Mouse (Mus musculus) liver, adult 2 months (tissue): ENCODE measurements around the gene Omt2a. TPM values are rescaled to one million over a fixed set of nuclear protein-coding genes. Genes with fewer than 3 reads are reported as not detected.

Experiments
- DNase-seq: peaks from one replicate; pipeline ENCODE4 v3.0.0-alpha.2; 2011; ENCODE audit warnings: low read depth, low spot score; ENCODE audit errors: extremely low read depth
- H3K27ac ChIP-seq: fragments of 200-500 bp; replicated peaks from 2 replicates; pipeline ENCODE4 v1.5.1; 2012; ENCODE audit warnings: low read depth, mild to moderate bottlenecking, control low read depth, inconsistent platforms, low read length; ENCODE audit not compliant: insufficient read depth
- H3K27me3 ChIP-seq: fragments of 200-500 bp; 2 replicates; pipeline ENCODE4 v1.6.1; 2012; ENCODE audit warnings: mild to moderate bottlenecking, moderate library complexity, low read length, inconsistent platforms; ENCODE audit not compliant: control insufficient read depth, insufficient read depth
- H3K36me3 ChIP-seq: fragments of 200-500 bp; 2 replicates; pipeline ENCODE4 v1.6.1; 2012; ENCODE audit warnings: low read length, inconsistent platforms; ENCODE audit not compliant: control insufficient read depth, insufficient read depth
- H3K4me1 ChIP-seq: fragments of 200-500 bp; 2 replicates; pipeline ENCODE4 v1.6.1; 2011; ENCODE audit warnings: low read length; ENCODE audit not compliant: control insufficient read depth, insufficient read depth
- H3K4me3 ChIP-seq: fragments of 200-500 bp; 2 replicates; pipeline ENCODE4 v1.5.1; 2011; ENCODE audit warnings: low read depth, mild to moderate bottlenecking, control low read depth, low read length, moderate library complexity; ENCODE audit not compliant: insufficient read depth
- H3K79me2 ChIP-seq: fragments of 200-500 bp; 2 replicates; pipeline ENCODE4 v1.6.1; 2012; ENCODE audit warnings: inconsistent platforms, mild to moderate bottlenecking, low read length, moderate library complexity; ENCODE audit not compliant: control insufficient read depth, insufficient read depth
- H3K9ac ChIP-seq: fragments of 200-500 bp; 2 replicates; pipeline ENCODE4 v1.6.1; 2012; ENCODE audit warnings: low read depth, mild to moderate bottlenecking, control low read depth, inconsistent platforms, low read length
- CTCF ChIP-seq: fragments of 200-500 bp; IDR thresholded peaks from 2 replicates; pipeline ENCODE4 v1.5.1; 2011; ENCODE audit warnings: low read depth, low read length, control low read depth
- POLR2A ChIP-seq: fragments of 200-500 bp; IDR thresholded peaks from 2 replicates; pipeline ENCODE4 v1.6.1; 2011; ENCODE audit warnings: low read length, control low read depth; ENCODE audit not compliant: insufficient read depth; ENCODE audit errors: extremely low read depth
- WGBS: fragments of 180-500 bp; shearing (Covaris S2); methylation state at CpG from one replicate; pipeline ENCODE4 v1.1.7; 2018; 5-methylcytosine and 5-hydroxymethylcytosine counted together
- polyA plus RNA-seq: library from polyadenylated mRNA; depleted of rRNA; stranded (reverse); fragments of >200 nt; gene quantifications from 2 replicates; pipeline ENCODE4 v1.2.3, GENCODE M21; 2012; rRNA removed
- total RNA-seq: library from RNA; depleted of rRNA; stranded (reverse); fragments of >200 nt; gene quantifications from 2 replicates; pipeline ENCODE4 v1.2.3, GENCODE M21; 2014; rRNA removed

Omt2a gene
- total RNA-seq (not detected in 2 replicates), polyA plus RNA-seq (not detected in 2 replicates)

DNA sequence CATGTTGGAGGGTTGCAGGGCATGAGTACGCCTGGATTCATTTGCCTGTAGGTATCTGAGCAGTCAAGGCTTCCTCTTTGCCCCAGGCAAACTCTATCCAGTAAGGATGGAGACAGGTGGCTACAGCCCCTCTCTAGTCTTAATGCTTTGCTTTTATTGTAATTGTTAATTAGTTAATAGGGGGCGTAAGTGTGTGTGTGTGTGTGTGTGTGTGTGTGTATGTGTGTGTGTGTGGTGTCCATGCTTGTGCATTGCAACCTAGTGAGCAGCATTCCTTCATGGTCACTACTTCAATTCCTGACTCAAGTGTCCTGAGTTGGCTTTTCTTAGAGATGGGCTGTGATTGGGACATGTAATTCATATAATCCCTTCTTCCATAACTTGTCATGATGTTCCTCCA is at the start of gene Omt2a:
Gene Omt2a (minus strand): TSS at position 101 of the 400 bp plus-strand sequence.
- no peaks in the 10 kb centered on the region for H3K36me3 ChIP-seq
- no peak for DNase-seq
- H3K27me3 ChIP-seq = no peaks in the 10 kb centered on the region
- H3K79me2 ChIP-seq = no peaks in the 10 kb centered on the region
- 81% methylated on average over 2 of the region's 2 CpGs for WGBS
- no peak within 1 kb of the TSS for H3K27ac ChIP-seq
- no peak for TF ChIP-seq POLR2A
- TF ChIP-seq CTCF = no peak
- H3K4me1 ChIP-seq = no peaks in the 10 kb centered on the region
- H3K4me3 ChIP-seq = no peak within 1 kb of the TSS
- H3K9ac ChIP-seq = no peak within 1 kb of the TSS

DNA sequence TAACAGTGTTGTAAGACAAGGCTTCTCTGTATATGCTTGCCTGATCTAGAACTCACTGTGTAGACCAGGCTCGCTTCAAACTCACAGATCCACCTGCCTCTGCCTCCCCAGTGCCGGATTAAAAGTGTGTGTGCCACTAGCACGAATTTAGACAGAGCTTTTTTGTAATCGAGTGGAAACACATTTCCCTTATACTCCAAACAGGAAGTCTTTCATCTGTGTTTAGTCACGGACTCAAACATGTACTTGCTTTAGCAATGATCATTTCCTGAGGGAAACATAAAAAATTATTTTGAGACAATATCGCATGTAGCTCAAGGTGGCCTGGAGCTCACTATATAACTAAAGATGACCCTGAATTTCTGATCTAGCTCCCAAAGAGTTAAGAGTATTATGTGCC is 48.8 kb upstream of the Omt2a start:
- 66% methylated on average over 6 of the region's 6 CpGs for WGBS
- no peak for TF ChIP-seq POLR2A
- TF ChIP-seq CTCF = no peak
- no peak overlapping the region for H3K9ac ChIP-seq

DNA sequence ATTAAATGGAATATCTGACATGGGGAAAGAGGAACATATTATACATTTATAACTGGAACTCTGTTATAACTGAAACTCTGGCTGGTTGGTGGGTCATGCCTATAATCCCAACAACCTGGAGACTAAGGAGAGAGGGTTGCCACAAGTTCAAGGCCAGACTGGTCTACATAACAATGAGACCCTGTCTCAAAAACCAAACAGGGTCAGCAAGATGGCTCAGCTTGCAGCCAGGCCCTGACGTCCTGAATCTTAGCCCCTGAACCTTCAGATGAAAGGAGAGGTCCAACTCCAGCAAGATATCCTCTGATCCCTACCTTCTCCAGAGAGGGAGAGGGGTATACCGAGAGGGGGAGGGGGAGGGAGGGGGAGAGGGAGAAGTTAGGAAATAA is 45.9 kb upstream of the Omt2a start:
- no peak for DNase-seq
- Histone ChIP-seq H3K27me3 (no peaks in the 10 kb centered on the region), H3K9ac (no peak overlapping the region), H3K79me2 (no peaks in the 10 kb centered on the region), H3K4me1 (no peaks in the 10 kb centered on the region), H3K27ac (no peak overlapping the region), H3K4me3 (no peak overlapping the region), H3K36me3 (no peaks in the 10 kb centered on the region)
- no peak for TF ChIP-seq CTCF
- no peak for TF ChIP-seq POLR2A
- 56% methylated on average over 2 of the region's 2 CpGs for WGBS

More for the DNA sequence above, 48.8 kb upstream of the Omt2a start:
- Histone ChIP-seq H3K4me1 (no peaks in the 10 kb centered on the region), H3K79me2 (no peaks in the 10 kb centered on the region), H3K27me3 (no peaks in the 10 kb centered on the region), H3K4me3 (no peak overlapping the region), H3K27ac (no peak overlapping the region), H3K36me3 (no peaks in the 10 kb centered on the region)
- DNase-seq = no peak

DNA sequence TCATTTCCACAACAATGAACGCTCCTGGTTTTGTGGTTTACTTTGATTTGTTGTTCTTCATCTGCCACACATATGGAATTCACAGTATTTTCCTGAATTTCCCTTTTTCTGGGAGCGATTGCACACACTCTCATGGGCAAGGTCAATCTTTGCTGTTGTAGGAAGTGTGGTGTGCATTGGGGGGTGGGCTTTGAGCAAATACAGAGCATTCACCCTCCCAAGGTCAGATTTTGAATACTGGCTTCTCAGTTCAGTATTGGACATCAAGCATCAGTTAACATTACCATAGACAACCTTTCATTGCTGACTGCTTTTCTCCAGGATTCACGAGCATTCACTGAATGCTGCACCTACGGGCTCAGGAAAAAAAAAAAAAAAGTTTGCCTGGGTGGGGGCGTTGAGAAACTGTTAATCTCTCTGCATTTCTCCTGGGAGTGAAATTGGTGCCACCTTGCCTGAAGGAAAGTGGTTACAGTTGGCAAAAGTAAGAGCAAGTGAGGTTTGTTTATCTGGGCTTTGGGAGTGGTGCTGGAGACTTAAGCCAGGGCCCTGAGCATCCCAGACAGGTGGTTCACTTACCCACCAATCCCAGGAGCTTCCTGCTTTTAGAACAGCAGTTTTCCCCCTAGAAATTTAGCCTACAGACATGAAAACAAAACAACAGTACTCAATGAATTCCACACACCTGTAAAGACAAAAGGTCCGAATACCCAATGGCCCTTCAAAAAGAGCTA is 45.3 kb upstream of the Omt2a start:
- Histone ChIP-seq H3K27ac (no peak overlapping the region), H3K79me2 (no peaks in the 10 kb centered on the region), H3K36me3 (no peaks in the 10 kb centered on the region), H3K4me3 (no peak overlapping the region), H3K4me1 (no peaks in the 10 kb centered on the region; the same call in 1 of the 2 replicates), H3K27me3 (no peaks in the 10 kb centered on the region), H3K9ac (no peak overlapping the region)
- WGBS = 89% methylated on average over 6 of the region's 6 CpGs
- TF ChIP-seq CTCF (no peak), POLR2A (no peak)
- DNase-seq = no peak

DNA sequence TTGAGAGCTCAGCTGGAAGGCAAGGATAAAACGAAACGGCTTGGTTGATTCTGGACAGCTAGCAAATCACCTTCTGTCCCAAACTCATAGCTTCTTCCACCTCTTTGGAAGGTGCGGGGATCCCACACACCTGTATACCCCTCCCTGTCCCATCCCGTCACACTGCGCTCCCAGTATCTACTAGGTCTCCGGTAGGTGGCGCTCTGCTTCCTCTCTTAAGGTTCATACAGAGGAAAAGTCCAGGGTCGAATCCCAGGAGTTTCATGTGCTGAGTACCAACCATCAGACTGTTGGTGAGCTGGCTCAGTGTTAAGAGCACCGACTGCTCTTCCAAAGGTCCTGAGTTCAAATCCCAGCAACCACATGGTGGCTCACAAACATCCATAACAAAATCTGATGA is 43.5 kb upstream of the Omt2a start:
- TF ChIP-seq POLR2A (no peak), CTCF (peak; percentile 81)
- Histone ChIP-seq H3K4me3 (no peak overlapping the region), H3K27ac (no peak overlapping the region), H3K79me2 (no peaks in the 10 kb centered on the region), H3K4me1 (peaks cover 4% of the 10 kb centered on the region; the same call in 1 of the 2 replicates), H3K9ac (no peak overlapping the region), H3K27me3 (no peaks in the 10 kb centered on the region), H3K36me3 (no peaks in the 10 kb centered on the region)
- peak; percentile 64 for DNase-seq
- 11% methylated on average over 9 of the region's 9 CpGs for WGBS

DNA sequence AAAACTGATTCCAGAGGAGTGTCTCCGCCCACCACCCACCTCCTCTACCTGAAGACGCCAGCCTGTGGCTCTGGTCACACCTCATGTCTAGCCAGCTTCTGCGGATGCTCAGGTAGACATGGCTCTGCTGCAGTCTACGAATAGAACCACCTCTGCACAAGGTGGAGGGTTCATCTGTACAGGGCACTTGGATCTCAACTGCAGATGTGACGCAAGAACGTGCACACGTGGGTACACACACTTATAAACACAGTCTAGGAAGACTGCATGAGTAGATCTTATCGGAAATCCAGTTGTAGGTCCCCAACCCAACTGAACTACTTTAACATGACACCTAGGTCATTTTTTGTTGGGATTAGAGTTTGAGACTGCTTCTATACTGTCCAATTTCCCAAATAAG is 41.0 kb upstream of the Omt2a start, which contains the start of gene Gsta2:
Gene Gsta2 (minus strand): TSS at position 178 of the 400 bp plus-strand sequence.
- 45% methylated on average over 8 of the region's 8 CpGs for WGBS
- DNase-seq = peak; percentile 94
- H3K27me3 ChIP-seq = no peaks in the 10 kb centered on the region
- H3K9ac ChIP-seq = peak within 1 kb of the TSS; percentile 44
- peaks cover 4% of the 10 kb centered on the region; the same call in 1 of the 2 replicates for H3K4me1 ChIP-seq
- peak within 1 kb of the TSS; percentile 89 for H3K27ac ChIP-seq
- H3K79me2 ChIP-seq = no peaks in the 10 kb centered on the region
- H3K36me3 ChIP-seq = no peaks in the 10 kb centered on the region
- TF ChIP-seq POLR2A (no peak), CTCF (no peak)
- peak within 1 kb of the TSS; percentile 41 for H3K4me3 ChIP-seq
